Mouse (Mus musculus): ENCODE data around the gene 2210010C04Rik. TPM values are rescaled to one million over a fixed set of nuclear protein-coding genes. Genes with fewer than 3 reads are reported as not detected.
A peak's percentile ranks its signal among the peaks of the same experiment; 100 is the strongest.

Gene 2210010C04Rik
- total RNA-seq (2022), result not detected

GRCm38 (mm10) chr6:41035409-41035808 lies at the start of gene 2210010C04Rik:
Gene 2210010C04Rik, minus strand, starts transcription at chr6:41035509.
- no peak for DNase-seq (ENCODE audit: low spot score)

GRCm38 (mm10) chr6:41080121-41080520 lies 44.8 kb upstream of the 2210010C04Rik start:
- no peak for DNase-seq (ENCODE audit: low spot score)

GRCm38 (mm10) chr6:41078539-41079303 lies 43.4 kb upstream of the 2210010C04Rik start:
- no peak for DNase-seq (ENCODE audit: low spot score)

- DNase-seq (ENCODE audit: low spot score), result no peak
Measured at GRCm38 (mm10) chr6:41075753-41076152, 40.4 kb upstream of the 2210010C04Rik start.

- no peak for DNase-seq (ENCODE audit: low spot score)
Measured at GRCm38 (mm10) chr6:41063332-41063731, 28.0 kb upstream of the 2210010C04Rik start.

- DNase-seq (ENCODE audit: low spot score), result no peak
Measured at GRCm38 (mm10) chr6:41062746-41063145, 27.4 kb upstream of the 2210010C04Rik start.

- DNase-seq (ENCODE audit: low spot score), result no peak
Measured at GRCm38 (mm10) chr6:41062081-41062480, 26.8 kb upstream of the 2210010C04Rik start.

- no peak for DNase-seq (ENCODE audit: low spot score)
Measured at GRCm38 (mm10) chr6:41061085-41061484, 25.8 kb upstream of the 2210010C04Rik start.

- peak; percentile 10 for DNase-seq (ENCODE audit: low spot score)
Measured at GRCm38 (mm10) chr6:41057653-41058052, 22.3 kb upstream of the 2210010C04Rik start.

- DNase-seq (ENCODE audit: low spot score), result no peak
Measured at GRCm38 (mm10) chr6:41055581-41055980, 20.3 kb upstream of the 2210010C04Rik start.

- DNase-seq (ENCODE audit: low spot score), result no peak
Measured at GRCm38 (mm10) chr6:41054379-41054778, 19.1 kb upstream of the 2210010C04Rik start.

GRCm38 (mm10) chr6:41051824-41052223 lies 16.5 kb upstream of the 2210010C04Rik start:
- DNase-seq (ENCODE audit: low spot score), result no peak

GRCm38 (mm10) chr6:41048602-41049001 lies 13.3 kb upstream of the 2210010C04Rik start:
- DNase-seq (ENCODE audit: low spot score), result no peak

GRCm38 (mm10) chr6:41047961-41048360 lies 12.7 kb upstream of the 2210010C04Rik start:
- DNase-seq (ENCODE audit: low spot score), result no peak

GRCm38 (mm10) chr6:41047202-41047601 lies 11.9 kb upstream of the 2210010C04Rik start:
- DNase-seq (ENCODE audit: low spot score), result no peak

- no peak for DNase-seq (ENCODE audit: low spot score)
Measured at GRCm38 (mm10) chr6:41046553-41046952, 11.2 kb upstream of the 2210010C04Rik start.

GRCm38 (mm10) chr6:41044753-41045152 lies 9.4 kb upstream of the 2210010C04Rik start:
- DNase-seq (ENCODE audit: low spot score), result no peak

GRCm38 (mm10) chr6:41044314-41044713 lies 9.0 kb upstream of the 2210010C04Rik start:
- DNase-seq (ENCODE audit: low spot score), result no peak

- DNase-seq (ENCODE audit: low spot score), result no peak
Measured at GRCm38 (mm10) chr6:41032802-41033201, 2.5 kb downstream of the 2210010C04Rik start.

- no peak for DNase-seq (ENCODE audit: low spot score)
Measured at GRCm38 (mm10) chr6:41032231-41032630, 3.1 kb downstream of the 2210010C04Rik start.

- DNase-seq (ENCODE audit: low spot score), result no peak
Measured at GRCm38 (mm10) chr6:41030821-41031220, 4.5 kb downstream of the 2210010C04Rik start.

GRCm38 (mm10) chr6:41027053-41027452 lies 8.3 kb downstream of the 2210010C04Rik start:
- peak; percentile 36 for DNase-seq (ENCODE audit: low spot score)

GRCm38 (mm10) chr6:41025873-41026650 lies 9.2 kb downstream of the 2210010C04Rik start:
- DNase-seq (ENCODE audit: low spot score), result no peak
